Mouse (Mus musculus) olfactory bulb, adult 2 months (tissue): ENCODE measurements around the gene Phox2a.

ENCODE experiments used
- CTCF ChIP-seq: fragments of 200-500 bp; IDR thresholded peaks from 2 replicates; pipeline ENCODE4 v1.5.1; 2012; ENCODE audit warnings: low read depth, mild to moderate bottlenecking, low read length, moderate library complexity; ENCODE audit not compliant: insufficient read depth
- POLR2A ChIP-seq: fragments of 200-500 bp; IDR thresholded peaks from 2 replicates; pipeline ENCODE4 v1.6.1; 2012; ENCODE audit warnings: mild to moderate bottlenecking, low read depth, low read length, moderate library complexity; ENCODE audit not compliant: insufficient read depth

- TF ChIP-seq CTCF (no peak), POLR2A (no peak)
Measured at GRCm38 (mm10) chr7:101777053-101777452, 41.1 kb upstream of the Phox2a start.
